Mouse (Mus musculus) brain, adult 2 months (tissue): ENCODE measurements around the gene Mansc4.

Experiments used
- DNase-seq: peaks from one replicate; pipeline ENCODE4 v3.0.0; 2011; ENCODE audit warnings: low read depth, low spot score

The Mansc4 gene

GRCm38 (mm10) chr6:147079919-147080318 lies 6.9 kb downstream of the Mansc4 start:
- no peak for DNase-seq

- no peak for DNase-seq
These were observed 10.0 kb downstream of the Mansc4 start for GRCm38 (mm10) chr6:147076878-147077277.

DNA sequence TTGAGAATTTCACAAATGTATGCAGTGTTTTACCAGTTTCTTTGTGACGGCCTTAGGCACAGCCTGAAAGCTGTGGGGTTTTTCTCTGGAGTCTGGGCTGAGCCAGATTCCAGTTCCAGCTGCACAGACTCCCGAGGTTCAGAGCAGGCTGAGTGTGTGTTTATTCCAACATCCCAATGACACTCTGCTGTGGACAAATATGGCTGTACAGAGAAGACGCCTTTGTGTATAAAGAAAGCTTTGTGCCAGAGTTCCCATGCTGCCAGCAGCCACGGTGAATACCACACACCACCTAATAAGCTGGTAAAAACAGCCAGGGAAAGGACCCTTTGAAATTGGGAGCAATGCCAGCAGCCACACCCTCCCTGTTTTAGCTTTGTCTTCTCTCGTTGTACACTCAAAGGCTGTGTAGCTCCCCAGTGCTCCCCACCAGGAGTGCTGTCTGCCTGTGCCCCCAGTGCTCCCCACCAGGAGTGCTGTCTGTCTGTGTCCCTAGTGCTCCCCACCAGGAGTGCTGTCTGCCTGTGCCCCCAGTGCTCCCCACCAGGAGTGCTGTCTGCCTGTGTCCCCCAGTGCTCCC lies 10.9 kb downstream of the Mansc4 start:
- peak; percentile 38 for DNase-seq

- no peak for DNase-seq
These were observed 21.9 kb downstream of the Mansc4 start for GRCm38 (mm10) chr6:147064944-147065261.

GRCm38 (mm10) chr6:147064226-147064943 lies 22.4 kb downstream of the Mansc4 start:
- no peak for DNase-seq

DNA sequence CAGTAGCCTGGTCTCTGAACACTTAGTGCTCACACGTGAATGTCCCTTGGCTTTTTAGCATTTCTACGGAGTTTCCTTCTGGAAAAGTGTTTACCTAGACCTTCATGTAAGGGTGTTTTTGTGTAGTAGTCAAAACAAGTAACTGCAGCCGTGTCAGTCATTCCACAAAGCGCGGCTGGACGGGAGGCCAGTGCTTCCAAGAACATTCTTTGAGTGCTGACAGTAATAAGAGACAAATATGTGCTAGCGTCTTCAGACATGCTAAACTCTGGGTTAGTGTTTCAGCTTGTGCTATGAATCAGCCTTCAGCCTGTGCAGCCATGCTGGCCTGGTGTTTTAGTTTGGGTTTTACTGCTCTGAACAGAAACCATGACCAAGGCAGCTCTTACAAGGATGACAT lies 24.1 kb downstream of the Mansc4 start:
- DNase-seq, result no peak

- no peak for DNase-seq
These were observed 24.8 kb downstream of the Mansc4 start for GRCm38 (mm10) chr6:147062034-147062433.

GRCm38 (mm10) chr6:147061630-147062029 lies 25.2 kb downstream of the Mansc4 start:
- no peak for DNase-seq

GRCm38 (mm10) chr6:147059326-147059725 lies 27.5 kb downstream of the Mansc4 start:
- no peak for DNase-seq

DNA sequence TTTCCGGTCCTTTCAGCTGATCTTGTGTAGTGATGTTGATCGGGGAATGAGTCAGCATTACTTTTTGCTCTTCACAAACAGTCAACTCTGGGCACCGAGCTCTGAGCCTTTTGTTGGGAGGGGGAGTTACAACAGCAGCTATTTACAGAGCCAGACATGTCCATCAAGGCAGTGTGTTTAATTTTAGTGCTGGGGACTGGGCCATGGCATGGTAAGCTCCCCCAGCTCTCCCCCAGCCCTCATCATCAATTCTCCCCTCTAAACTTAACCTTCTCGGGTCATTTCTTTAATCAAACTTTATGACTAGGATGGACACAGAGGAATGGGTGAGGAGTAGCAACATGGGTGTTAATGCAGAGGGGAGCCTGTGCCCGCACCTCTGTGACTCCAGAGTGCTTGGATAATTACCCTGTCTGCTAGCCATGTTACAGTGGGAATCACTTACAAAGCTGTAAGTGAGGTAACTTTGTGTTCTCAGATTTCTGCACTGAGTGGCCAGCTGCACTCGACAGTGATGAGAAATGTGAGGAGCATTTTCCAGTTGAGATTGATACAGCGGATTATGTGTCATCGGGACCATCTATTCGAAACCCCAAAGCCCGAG lies 31.4 kb downstream of the Mansc4 start:
- DNase-seq, result peak; percentile 27

DNA sequence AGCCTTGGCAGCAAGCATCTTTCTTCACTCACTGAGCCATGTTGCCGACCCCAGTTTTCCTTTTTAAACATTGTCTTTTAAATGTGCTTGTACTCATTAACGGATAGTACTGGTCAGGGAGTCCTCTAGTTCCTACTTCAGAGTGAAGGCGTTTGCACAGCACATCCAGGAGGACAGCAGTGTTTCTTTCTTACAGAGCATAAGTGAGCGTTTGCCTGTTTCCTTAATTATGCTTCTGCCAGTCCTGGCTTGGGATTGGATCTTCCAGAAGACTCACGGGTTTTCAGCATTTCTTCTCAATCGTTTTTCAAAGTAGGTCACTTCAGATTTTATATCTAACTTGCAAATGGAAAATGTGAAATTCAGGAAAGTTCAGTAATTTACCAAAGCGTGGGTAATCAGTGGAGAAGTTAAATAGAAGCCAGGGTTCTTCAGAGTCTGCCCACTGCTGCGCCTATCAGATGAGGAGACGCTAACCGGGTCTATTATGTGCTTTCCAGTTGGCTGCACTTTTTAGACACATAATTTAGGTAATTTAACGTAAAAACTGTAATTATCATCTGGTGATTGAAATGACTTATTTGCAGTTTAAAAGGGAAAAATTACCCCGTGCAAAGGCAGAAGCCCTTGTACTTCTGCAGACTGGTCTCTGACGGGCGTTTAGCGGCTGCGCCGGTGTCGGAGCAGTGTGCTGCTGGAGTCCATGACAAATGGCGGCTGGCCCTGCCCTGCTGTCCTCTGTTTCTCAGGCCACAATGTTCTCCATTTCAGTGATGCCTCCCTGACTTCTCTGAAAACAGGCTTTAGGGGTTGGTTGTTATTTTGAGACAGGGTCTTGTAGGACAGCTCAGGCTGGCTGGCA lies 32.8 kb downstream of the Mansc4 start:
- peak; percentile 67 for DNase-seq

DNA sequence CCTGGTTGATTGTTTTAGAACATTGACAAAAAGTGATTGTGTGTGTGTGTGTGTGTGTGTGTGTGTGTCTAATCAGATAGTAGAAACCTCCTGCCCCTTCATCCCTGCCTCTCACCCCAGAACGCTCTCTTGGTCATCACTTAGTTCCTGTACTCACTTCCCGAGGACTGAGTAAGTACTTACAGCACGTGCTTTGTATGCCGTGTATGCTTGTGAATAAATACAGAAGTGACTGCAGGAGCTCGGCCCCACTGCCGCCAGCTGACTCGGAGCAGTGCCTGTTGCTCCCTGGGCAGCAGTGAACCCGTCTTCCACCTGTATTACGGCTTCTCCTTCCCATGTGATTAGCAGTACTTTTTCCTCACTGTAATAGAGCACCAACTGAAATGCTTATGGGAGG lies 34.4 kb downstream of the Mansc4 start:
- DNase-seq, result no peak

DNA sequence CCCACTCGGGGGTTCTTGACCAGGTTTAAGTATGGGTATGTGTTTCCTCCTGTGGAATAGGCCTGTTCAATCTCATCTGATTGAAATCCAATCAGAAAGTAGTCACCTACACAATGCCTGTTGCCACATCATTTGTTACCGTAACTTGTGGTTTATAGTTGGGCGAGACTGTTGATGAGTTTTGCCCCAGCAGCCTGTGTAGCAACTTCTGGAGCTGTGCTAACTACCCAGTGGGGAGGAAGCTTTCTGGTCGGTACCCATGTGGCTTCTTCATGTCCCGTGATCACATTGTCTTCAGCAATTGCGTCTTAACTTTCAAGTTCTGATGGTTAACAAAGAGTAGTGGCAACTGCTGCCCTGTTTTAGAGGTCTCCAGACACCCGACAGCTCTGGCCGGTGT lies 35.2 kb downstream of the Mansc4 start:
- DNase-seq, result no peak

GRCm38 (mm10) chr6:147049239-147049805 lies 37.5 kb downstream of the Mansc4 start:
- DNase-seq, result peak; percentile 70

- peak; percentile 38 for DNase-seq
These were observed 43.2 kb downstream of the Mansc4 start for GRCm38 (mm10) chr6:147043633-147044032.

DNA sequence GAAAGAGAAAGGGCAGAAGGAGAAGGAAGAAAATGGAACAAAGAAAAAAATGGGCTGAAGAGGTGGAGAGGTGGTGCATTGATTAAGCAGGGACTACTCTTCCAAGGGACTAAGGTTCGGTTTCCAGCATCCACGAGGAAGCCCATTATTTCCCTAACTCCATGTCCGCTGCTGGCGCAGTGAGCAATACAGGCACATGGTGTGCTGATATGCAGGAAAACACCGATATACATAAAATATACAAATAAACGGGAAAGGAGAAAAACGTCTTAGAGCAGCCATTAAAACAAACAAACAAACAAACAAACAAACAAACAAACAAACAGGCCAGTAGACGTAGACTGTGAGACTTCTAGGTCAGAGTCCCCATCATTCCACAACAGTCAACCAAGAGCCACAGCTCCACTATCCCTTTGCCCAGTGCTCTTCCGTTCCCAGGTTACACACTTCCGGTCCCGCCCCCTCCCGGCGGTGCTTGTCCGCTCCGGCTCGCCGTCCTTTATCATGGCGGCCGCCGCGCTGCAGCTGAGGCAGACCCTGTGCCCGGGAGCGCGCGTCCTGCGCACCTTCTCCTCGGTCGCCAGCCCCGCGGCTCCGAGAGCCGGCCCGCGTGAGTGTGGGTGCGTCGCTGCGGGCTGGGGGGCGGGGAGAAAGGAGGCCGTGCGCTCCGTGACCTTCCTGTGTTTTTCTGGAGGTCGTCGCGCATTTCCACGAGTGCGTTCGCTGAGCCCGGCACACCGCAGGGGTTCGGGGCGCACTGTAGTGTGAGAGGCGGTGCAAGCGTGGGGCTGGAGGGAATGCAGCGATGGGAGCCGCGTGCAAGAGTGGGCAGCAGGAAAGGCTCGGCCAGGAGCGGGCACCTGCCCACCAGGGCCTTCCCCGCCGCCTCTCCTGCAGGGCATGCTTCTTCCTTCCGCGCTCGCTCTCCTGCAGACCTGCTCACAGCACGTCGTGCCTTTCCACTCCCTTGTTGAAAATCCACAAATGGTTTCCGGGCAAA lies 44.2 kb downstream of the Mansc4 start, which contains the start of gene Mrps35:
Gene Mrps35, plus strand, starts transcription at position 474 of the 1,000 bp plus-strand sequence.
- peak; percentile 96 for DNase-seq

- DNase-seq, result peak; percentile 67
These were observed 54.4 kb downstream of the Mansc4 start, which contains the start of gene Rep15 for GRCm38 (mm10) chr6:147032303-147032925. Gene Rep15, plus strand, starts transcription at chr6:147032584.

DNA sequence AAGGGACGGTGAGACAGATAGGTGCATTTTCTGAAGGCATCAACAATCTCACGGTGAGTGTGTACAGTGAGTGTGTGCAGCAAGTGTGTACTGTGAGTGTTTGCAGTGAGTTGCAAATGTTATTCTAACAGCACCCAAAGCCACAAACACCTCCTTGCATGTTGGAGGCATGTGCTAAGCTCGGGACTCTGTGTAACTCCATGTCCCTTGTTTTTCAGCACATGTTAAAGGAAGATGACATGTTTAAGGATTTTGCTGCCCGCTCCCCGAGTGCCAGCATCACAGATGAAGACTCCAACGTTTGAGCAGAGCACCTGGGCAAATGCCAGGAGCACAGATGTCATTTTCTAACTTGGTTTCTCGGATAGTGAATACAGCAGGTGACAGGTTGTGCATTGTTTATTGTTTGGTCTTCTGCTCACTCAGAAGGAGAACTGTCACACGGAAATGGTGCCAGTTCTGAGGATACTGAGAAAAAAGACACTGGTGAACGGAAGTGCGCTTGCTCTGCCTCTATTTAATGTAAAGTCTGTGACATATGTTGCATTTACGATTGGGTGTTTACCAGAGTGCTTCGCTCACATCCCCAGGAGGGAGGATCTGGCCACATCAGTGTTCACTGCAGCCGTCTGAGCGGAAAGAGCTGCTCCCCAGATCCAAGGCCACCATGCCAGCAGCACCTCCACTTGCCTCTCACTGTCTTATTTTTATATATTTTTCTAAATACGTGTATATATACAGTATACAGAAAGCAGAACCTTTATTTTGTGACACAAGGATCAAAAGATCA lies 56.5 kb downstream of the Mansc4 start:
- peak; percentile 84 for DNase-seq

DNA sequence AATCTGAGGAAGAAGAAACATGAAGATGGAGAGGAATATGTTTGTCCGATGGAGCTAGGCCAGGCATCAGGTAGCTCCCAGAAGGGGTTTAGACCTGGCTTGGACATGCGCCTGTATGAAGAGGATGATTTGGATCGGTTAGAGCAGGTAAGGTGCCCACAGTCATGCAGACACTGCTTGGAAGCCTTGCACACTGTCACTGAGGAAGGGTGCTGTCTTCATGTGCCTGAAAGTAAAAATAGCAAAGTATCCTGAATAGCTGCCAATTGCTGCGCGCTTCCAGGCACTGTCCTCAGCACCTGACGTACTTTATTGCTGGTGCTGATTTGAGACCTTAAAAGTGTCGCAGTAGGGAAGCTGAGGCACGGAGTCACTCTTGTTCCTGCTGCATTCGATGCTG lies 57.2 kb downstream of the Mansc4 start:
- DNase-seq, result peak; percentile 82
